Mouse (Mus musculus) embryonic facial prominence, embryonic 15.5 days (tissue): ENCODE results near the gene Stra8. TPM values are rescaled to one million over a fixed set of nuclear protein-coding genes. Genes with fewer than 3 reads are reported as not detected.

Source experiments
- ATAC-seq: fragments of 200-750 bp; cut with Nextera tagmentation; 2 replicates; pipeline ENCODE4 v1.8.0; 2017; ENCODE audit warnings: low read depth, moderate TSS enrichment; ENCODE audit not compliant: insufficient number of reproducible peaks, low FRiP score, low TSS enrichment
- H3K27ac ChIP-seq: fragments of 300-500 bp; sonication (generic); replicated peaks from 2 replicates; pipeline ENCODE4 v1.5.1; 2015; ENCODE audit warnings: mild to moderate bottlenecking, inconsistent platforms
- H3K27me3 ChIP-seq: fragments of 300-500 bp; sonication (generic); 2 replicates; pipeline ENCODE4 v1.6.1; 2015; ENCODE audit warnings: inconsistent platforms
- H3K36me3 ChIP-seq: fragments of 300-500 bp; sonication (generic); 2 replicates; pipeline ENCODE4 v1.6.1; 2015; ENCODE audit warnings: mild to moderate bottlenecking, inconsistent platforms
- H3K4me1 ChIP-seq: fragments of 300-500 bp; sonication (generic); 2 replicates; pipeline ENCODE4 v1.6.1; 2015; ENCODE audit warnings: inconsistent platforms
- H3K4me2 ChIP-seq: fragments of 300-500 bp; sonication (generic); replicated peaks from 2 replicates; pipeline ENCODE4 v1.6.1; 2015; ENCODE audit warnings: mild to moderate bottlenecking, inconsistent platforms
- H3K4me3 ChIP-seq: fragments of 300-500 bp; sonication (generic); replicated peaks from 2 replicates; pipeline ENCODE4 v1.5.1; 2015; ENCODE audit warnings: mild to moderate bottlenecking, inconsistent platforms
- H3K9ac ChIP-seq: fragments of 300-500 bp; sonication (generic); 2 replicates; pipeline ENCODE4 v1.6.1; 2015; ENCODE audit warnings: inconsistent platforms
- H3K9me3 ChIP-seq: fragments of 300-500 bp; sonication (generic); replicated peaks from 2 replicates; pipeline ENCODE4 v1.6.1; 2016; ENCODE audit warnings: inconsistent platforms
- WGBS: fragments of 180-500 bp; shearing (Covaris S2); methylation state at CpG from one replicate; pipeline ENCODE4 v1.1.7; 2015; 5-methylcytosine and 5-hydroxymethylcytosine counted together
- polyA plus RNA-seq: library from polyadenylated mRNA; unstranded; fragments of >200 nt; fragmentation: Nextera tagmentation; extraction: Ambion mirVana; gene quantifications from 2 replicates; pipeline ENCODE4 v1.2.1, GENCODE M21; 2015

Gene Stra8
- polyA plus RNA-seq, 1 experiment from 2014 or later, result not detected

DNA sequence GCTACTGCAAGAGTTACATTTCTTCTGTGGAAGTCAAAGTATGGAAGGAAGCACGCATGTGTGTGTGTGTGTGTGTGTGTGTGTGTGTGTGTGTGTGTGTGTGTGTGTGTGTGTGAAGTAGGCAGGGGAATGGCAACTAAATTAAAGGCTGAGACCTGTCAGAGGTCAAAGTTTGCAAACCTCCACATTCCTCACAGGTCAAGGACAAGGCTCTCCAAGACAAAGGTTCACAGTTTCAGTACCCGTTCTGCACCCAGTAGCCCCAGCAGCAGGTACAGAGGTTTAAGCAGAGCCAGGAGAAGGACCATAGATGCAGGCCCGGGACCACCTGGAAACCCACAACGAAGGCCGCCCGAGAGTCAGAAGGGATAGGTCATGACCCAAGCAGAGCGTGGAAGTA, 817 bp upstream of the Stra8 start:
- no peaks in the 10 kb centered on the region for H3K27me3 ChIP-seq
- WGBS, result 57% methylated on average over 7 of the region's 7 CpGs
- H3K27ac ChIP-seq, result no peak overlapping the region
- no peak for ATAC-seq
- H3K36me3 ChIP-seq, result no peaks in the 10 kb centered on the region
- H3K9ac ChIP-seq, result no peak overlapping the region
- H3K4me2 ChIP-seq, result no peak overlapping the region
- no peak overlapping the region for H3K4me3 ChIP-seq
- no peaks in the 10 kb centered on the region for H3K9me3 ChIP-seq
- H3K4me1 ChIP-seq, result no peaks in the 10 kb centered on the region

DNA sequence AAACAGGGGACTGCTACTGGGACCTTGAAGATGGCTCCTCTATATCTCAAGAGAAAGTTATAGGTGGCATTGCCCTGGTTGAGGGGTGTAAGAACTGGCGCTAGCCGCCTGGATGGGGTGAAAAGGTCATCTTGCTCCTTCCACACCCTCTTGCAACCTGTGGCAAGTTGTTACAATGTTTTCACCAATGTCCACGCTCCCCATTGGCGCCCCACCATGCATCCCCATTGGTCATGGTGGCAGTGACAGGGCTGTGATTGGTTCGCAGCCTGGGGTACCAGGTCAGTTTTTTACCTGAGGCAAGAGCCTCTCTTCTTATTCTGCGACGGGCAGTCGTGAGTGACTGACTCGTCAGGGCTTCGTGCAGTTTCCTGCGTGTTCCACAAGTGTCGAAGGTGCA, 668 bp downstream of the Stra8 start:
- Histone ChIP-seq H3K9ac (no peak overlapping the region), H3K4me2 (no peak overlapping the region), H3K4me1 (no peaks in the 10 kb centered on the region), H3K4me3 (no peak overlapping the region), H3K27me3 (no peaks in the 10 kb centered on the region), H3K9me3 (no peaks in the 10 kb centered on the region), H3K27ac (no peak overlapping the region), H3K36me3 (no peaks in the 10 kb centered on the region)
- ATAC-seq, result no peak
- WGBS, result 86% methylated on average over 12 of the region's 12 CpGs

DNA sequence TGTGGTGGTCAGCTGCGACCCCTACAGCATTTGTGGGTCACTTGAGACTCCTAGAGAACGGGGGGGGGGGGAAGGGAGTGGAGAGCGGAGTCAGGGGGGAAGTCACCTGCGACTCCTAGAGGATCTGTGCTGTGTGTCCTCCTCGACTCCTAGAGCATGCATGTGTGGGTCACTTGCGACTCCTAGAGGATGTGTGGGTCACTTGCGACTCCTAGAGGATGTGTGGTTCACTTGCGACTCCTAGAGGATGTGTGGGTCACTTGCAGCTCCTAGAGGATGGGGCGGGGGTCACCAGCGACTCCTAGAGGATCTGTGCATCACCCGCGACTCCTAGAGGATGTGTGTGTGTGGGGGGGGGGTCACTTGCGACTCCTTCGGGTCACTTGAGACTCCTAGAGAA, 2.0 kb downstream of the Stra8 start:
- Histone ChIP-seq H3K36me3 (no peaks in the 10 kb centered on the region), H3K27me3 (no peaks in the 10 kb centered on the region), H3K9ac (no peak overlapping the region), H3K4me1 (no peaks in the 10 kb centered on the region), H3K4me2 (no peak overlapping the region), H3K9me3 (no peaks in the 10 kb centered on the region), H3K27ac (no peak overlapping the region), H3K4me3 (no peak overlapping the region)
- WGBS, result 50% methylated on average over 14 of the region's 14 CpGs
- no peak for ATAC-seq

DNA sequence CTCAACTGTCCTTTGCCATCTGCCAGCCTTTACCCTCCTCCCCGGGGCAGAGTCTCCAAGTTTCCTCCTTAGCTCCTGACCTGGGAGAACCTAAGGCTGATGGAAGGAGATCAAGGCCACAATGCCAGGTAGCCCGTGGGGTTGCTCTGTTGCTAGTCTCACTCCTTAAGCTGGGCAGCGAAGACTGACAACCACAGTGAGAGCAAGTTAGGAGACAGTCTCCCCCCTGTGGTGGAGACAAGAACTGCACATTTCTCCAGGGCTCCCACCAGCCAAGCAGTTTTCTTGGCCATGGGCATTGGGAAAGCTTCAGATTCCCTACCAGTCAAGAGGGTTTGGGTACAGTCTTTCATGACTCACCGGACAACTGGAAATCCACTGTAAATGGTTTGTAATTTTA, 7.2 kb downstream of the Stra8 start:
- H3K4me1 ChIP-seq, result no peaks in the 10 kb centered on the region
- H3K27me3 ChIP-seq, result no peaks in the 10 kb centered on the region
- H3K36me3 ChIP-seq, result no peaks in the 10 kb centered on the region
- H3K4me3 ChIP-seq, result no peak overlapping the region
- WGBS, result 36% methylated on average over 4 of the region's 4 CpGs
- H3K9ac ChIP-seq, result no peak overlapping the region
- H3K27ac ChIP-seq, result no peak overlapping the region
- H3K4me2 ChIP-seq, result no peak overlapping the region
- ATAC-seq, result no peak
- H3K9me3 ChIP-seq, result no peaks in the 10 kb centered on the region

DNA sequence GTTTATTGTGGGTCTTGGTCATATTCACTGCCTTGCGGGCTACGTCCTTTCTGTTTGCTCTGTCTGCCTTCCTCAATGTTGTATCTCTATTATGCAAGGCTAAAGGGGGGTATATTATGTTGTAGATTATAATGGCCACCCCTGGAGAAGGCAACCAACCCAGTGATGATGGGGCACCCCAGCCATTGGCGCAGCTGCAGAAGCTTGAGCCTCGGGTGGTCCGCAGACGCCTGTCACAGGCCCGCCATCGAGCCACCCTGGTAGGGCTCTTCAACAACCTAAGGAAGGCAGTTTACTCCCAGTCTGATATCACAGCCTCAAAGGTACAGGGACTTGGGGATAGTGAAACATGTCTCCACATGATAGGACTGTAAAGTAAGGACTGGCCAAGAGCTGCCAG, 7.6 kb downstream of the Stra8 start:
- no peak for ATAC-seq
- Histone ChIP-seq H3K27ac (no peak overlapping the region), H3K9ac (no peak overlapping the region), H3K27me3 (no peaks in the 10 kb centered on the region), H3K4me3 (no peak overlapping the region), H3K4me2 (no peak overlapping the region), H3K9me3 (no peaks in the 10 kb centered on the region), H3K36me3 (no peaks in the 10 kb centered on the region), H3K4me1 (no peaks in the 10 kb centered on the region)
- WGBS, result 94% methylated on average over 8 of the region's 8 CpGs

DNA sequence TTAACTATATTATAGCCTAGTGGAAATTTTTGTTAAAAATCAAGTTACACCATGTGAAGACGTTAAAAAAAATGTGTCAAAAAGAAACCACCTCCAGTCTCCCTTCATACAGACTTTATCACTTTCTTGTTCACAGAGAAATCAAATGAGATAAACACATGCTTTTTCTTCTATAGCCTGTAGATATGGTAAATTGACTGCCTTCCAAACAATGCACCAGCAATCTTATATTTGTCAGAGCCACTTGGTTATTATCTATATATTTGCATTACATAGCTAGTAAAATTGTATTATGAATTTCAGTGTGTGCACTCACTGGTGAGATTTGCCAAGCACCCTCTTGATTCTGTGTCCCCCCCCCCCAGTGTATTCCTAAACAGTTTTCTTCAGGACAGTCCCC, 12.7 kb downstream of the Stra8 start:
- H3K9me3 ChIP-seq, result no peaks in the 10 kb centered on the region
- H3K27ac ChIP-seq, result no peak overlapping the region
- ATAC-seq, result no peak
- no peaks in the 10 kb centered on the region for H3K4me1 ChIP-seq
- no peaks in the 10 kb centered on the region for H3K36me3 ChIP-seq
- H3K27me3 ChIP-seq, result no peaks in the 10 kb centered on the region
- no peak overlapping the region for H3K9ac ChIP-seq
- H3K4me2 ChIP-seq, result no peak overlapping the region
- no peak overlapping the region for H3K4me3 ChIP-seq
- WGBS, result 85% methylated on average over 1 of the region's 1 CpGs

DNA sequence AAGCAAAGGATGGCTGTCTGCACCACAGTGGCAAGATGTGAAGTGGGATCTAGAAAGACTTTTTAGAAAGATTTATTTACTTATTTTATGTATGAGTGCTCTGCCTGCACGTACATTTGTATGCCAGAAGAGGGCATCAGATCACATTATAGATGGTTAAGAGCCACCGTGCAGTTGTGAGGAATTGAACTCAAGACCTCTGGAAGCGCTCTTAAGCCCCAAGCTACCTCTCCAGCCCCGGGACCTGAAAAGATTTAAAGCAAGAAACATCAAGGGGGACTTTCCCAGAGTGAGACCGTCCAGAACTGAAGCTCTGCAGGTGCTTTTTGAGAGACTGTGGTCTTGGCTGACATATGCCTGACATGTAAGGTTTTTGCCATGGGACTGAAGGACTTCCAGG, 16.8 kb downstream of the Stra8 start:
- no peaks in the 10 kb centered on the region for H3K27me3 ChIP-seq
- no peak overlapping the region for H3K27ac ChIP-seq
- no peaks in the 10 kb centered on the region for H3K9me3 ChIP-seq
- ATAC-seq, result no peak
- no peaks in the 10 kb centered on the region for H3K4me1 ChIP-seq
- no peak overlapping the region for H3K9ac ChIP-seq
- no peak overlapping the region for H3K4me3 ChIP-seq
- no peak overlapping the region for H3K4me2 ChIP-seq
- no peaks in the 10 kb centered on the region for H3K36me3 ChIP-seq
- 67% methylated on average over 5 of the region's 5 CpGs for WGBS

DNA sequence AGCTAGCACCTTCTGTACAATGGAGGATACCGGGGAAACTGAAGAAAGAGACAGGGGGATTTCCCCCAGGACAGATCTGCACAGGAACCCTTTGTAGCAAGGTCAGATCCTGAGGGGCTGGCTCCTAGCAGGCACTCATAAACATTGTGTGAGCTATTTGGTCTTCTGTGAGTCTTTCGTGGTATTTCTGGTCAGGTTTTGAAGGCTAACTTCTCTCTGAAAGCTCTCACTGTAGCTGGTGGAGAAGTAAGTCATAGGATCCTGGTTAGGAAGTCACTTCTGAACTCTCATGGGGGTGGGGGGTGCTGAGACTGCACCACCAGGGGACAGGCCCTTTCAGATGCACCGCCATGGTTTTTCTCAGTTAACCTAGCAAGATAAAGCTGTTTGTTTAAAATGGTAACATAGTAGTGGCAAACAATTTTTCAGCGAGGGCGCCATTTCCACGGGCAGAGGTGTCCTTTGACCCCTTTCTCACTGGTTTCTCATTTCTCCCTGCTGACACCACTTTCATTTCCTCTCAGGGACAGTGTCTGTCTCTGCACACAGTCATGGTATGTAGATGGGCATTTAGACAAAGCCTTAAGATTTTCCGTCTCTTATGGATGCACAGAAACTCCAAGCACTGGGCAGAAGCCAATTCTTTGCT, 18.4 kb downstream of the Stra8 start:
- Histone ChIP-seq H3K4me2 (no peak overlapping the region), H3K4me1 (no peaks in the 10 kb centered on the region), H3K9ac (no peak overlapping the region), H3K9me3 (no peaks in the 10 kb centered on the region), H3K36me3 (no peaks in the 10 kb centered on the region), H3K27ac (no peak overlapping the region), H3K27me3 (no peaks in the 10 kb centered on the region), H3K4me3 (no peak overlapping the region)
- 71% methylated on average over 7 of the region's 7 CpGs for WGBS
- ATAC-seq, result no peak

DNA sequence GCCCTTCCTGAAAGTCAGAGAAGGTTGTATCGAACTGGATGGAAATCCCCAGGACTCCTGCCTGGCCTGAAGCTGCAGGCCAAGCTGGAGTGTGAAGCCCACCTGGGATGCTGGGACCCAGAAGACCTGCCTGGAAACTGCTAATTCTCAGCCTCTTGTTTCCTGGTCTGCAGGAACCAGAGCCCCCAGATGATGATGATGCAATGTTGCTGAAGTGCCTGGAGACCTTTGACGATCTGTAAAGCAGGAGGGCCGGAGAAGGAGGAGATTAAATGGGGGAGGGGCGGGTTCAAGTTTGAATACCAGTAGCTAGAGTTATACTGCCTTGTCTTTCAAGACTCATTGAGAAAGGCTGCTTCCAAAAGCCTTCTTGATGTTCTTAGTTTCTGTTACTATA, 19.0 kb downstream of the Stra8 start:
- Histone ChIP-seq H3K27me3 (no peaks in the 10 kb centered on the region), H3K9ac (no peak overlapping the region), H3K36me3 (no peaks in the 10 kb centered on the region), H3K27ac (no peak overlapping the region), H3K4me2 (no peak overlapping the region), H3K4me1 (no peaks in the 10 kb centered on the region), H3K4me3 (no peak overlapping the region), H3K9me3 (no peaks in the 10 kb centered on the region)
- no peak for ATAC-seq
- WGBS, result 41% methylated on average over 4 of the region's 4 CpGs

DNA sequence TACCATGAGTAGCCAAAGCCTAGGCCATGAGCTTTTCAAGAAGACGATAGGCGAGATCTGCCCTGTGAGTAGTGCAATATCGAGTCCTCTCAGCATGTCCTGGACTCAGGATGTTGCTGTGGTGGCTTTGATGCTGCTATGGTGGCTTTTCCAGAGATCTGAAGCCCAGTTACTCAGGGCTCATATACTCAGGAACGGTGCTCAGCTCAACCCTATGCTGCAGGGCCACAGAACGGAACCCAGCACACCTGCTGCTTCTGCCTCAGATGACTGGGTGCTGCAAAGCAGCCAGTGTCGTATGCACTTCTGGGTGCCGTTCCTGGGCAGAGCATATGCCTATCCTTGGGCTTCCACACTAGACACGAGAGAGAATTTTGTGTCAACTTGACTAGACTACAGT, 19.5 kb downstream of the Stra8 start:
- Histone ChIP-seq H3K4me3 (no peak overlapping the region), H3K27me3 (no peaks in the 10 kb centered on the region), H3K4me2 (no peak overlapping the region), H3K27ac (no peak overlapping the region), H3K4me1 (no peaks in the 10 kb centered on the region), H3K9me3 (no peaks in the 10 kb centered on the region), H3K36me3 (no peaks in the 10 kb centered on the region), H3K9ac (no peak overlapping the region)
- ATAC-seq, result no peak
- WGBS, result 88% methylated on average over 8 of the region's 8 CpGs

DNA sequence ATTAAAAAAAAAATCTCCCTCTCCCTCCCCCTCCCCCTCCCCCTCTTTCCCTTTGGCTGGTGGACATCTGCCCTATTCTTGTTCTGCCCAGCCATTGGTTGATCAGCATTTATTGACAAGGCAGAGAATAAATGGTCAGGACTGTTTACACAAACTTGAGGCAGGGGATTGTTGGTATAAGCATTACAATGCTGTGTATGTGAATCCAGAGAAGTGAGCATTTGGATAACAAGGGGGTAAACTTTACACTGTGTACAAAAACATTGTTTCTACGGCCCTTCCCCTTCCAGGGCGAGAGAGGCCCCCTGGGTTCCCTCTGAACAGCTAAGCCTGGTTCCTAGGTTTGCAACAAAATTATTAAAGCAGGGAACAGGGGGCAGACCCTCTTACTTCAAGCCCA, 21.5 kb downstream of the Stra8 start:
- Histone ChIP-seq H3K27me3 (no peaks in the 10 kb centered on the region), H3K4me1 (no peaks in the 10 kb centered on the region), H3K27ac (no peak overlapping the region), H3K36me3 (no peaks in the 10 kb centered on the region), H3K9ac (no peak overlapping the region), H3K4me3 (no peak overlapping the region), H3K4me2 (no peak overlapping the region), H3K9me3 (no peaks in the 10 kb centered on the region)
- no peak for ATAC-seq
- 76% methylated on average over 2 of the region's 2 CpGs for WGBS

DNA sequence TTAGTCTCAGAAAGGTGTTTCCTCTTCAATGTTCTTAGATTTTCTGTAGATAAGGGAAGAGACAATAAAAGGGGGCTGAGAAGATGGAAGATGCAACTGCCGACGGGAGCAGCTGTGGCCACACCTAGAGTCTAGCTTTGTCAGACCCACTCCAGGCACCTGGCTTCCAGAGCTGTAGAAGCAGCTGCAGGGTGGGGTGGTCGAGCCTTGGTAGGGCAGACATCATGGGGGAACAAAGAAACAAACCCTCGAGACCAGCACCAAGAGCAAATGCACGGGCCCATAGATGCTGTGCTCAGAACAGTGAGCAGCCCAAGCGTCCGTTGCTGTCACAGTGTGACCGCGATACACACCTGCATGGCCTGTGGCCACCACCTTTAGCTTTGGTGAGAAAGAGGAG, 22.5 kb downstream of the Stra8 start:
- Histone ChIP-seq H3K4me1 (no peaks in the 10 kb centered on the region), H3K9ac (no peak overlapping the region), H3K27me3 (no peaks in the 10 kb centered on the region), H3K4me3 (no peak overlapping the region), H3K9me3 (no peaks in the 10 kb centered on the region), H3K36me3 (no peaks in the 10 kb centered on the region), H3K4me2 (no peak overlapping the region), H3K27ac (no peak overlapping the region)
- WGBS, result 83% methylated on average over 9 of the region's 9 CpGs
- ATAC-seq, result no peak
